Mouse (Mus musculus): ENCODE measurements at regions not wholly inside any gene's neighbourhood (a gene's known extent, or its start where the extent isn't known, plus 50 kb on each side); places are given as distances from the start of the nearest gene placed in this dataset.

GRCm38 (mm10) chr13:71362311-71362710 lies 520.7 kb upstream of the Adamts16 start:
- WGBS, result 72% methylated on average over 5 of the region's 5 CpGs
- no peak for TF ChIP-seq CTCF (IDR thresholded peaks at IDR 0.05)
- no peaks in the 10 kb centered on the region for H3K36me3 ChIP-seq (ENCODE audit: insufficient read depth, low read length)
- DNase-seq (ENCODE audit: low spot score) (no peak), ATAC-seq (ENCODE audit: low FRiP score) (no peak)
- no peak overlapping the region for H3K4me2 ChIP-seq (ENCODE audit: low read depth, low read length, poor library complexity, severe bottlenecking)
- no peaks in the 10 kb centered on the region for H3K27me3 ChIP-seq (ENCODE audit: insufficient read depth, low read length)
- no peaks in the 10 kb centered on the region for H3K4me1 ChIP-seq (ENCODE audit: insufficient read depth, low read length)
- no peak overlapping the region for H3K9ac ChIP-seq (replicated peaks; ENCODE audit: low read length, poor library complexity, severe bottlenecking)
- no peaks in the 10 kb centered on the region for H3K9me3 ChIP-seq (ENCODE audit: low read length)
- no peak overlapping the region for H3K4me3 ChIP-seq (ENCODE audit: low read depth, low read length)
- H3K27ac ChIP-seq (ENCODE audit: low read depth, low read length), result no peak overlapping the region

DNA sequence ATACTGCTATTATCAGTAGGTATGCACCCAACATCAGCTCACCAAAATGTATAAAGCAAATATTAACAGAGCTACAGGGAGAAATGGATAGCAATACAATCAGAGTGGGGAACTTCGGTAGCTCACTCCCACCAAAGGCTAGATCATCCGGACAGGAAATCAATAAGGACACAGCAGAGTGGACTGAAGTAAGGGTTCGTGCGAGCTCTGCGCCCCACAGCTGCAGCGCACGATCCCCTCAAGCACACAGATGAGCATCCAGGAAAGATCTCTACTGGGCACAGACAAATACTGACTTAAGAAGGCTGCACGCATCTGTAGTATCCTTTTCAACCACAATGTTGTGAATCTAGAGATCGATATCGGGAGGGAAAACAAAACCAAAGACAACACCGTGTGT lies 517.5 kb upstream of the Adamts16 start:
- no peak overlapping the region for H3K4me2 ChIP-seq (ENCODE audit: low read depth, low read length, poor library complexity, severe bottlenecking)
- no peak overlapping the region for H3K4me3 ChIP-seq (ENCODE audit: low read depth, low read length)
- H3K4me1 ChIP-seq (ENCODE audit: insufficient read depth, low read length), result no peaks in the 10 kb centered on the region
- TF ChIP-seq CTCF (IDR thresholded peaks at IDR 0.05), result no peak
- no peaks in the 10 kb centered on the region for H3K9me3 ChIP-seq (ENCODE audit: low read length)
- 88% methylated on average over 11 of the region's 11 CpGs for WGBS
- no peak for DNase-seq (ENCODE audit: low spot score)
- H3K27me3 ChIP-seq (ENCODE audit: insufficient read depth, low read length), result no peaks in the 10 kb centered on the region
- no peak for ATAC-seq (ENCODE audit: low FRiP score)
- H3K36me3 ChIP-seq (ENCODE audit: insufficient read depth, low read length), result no peaks in the 10 kb centered on the region
- no peak overlapping the region for H3K27ac ChIP-seq (ENCODE audit: low read depth, low read length)
- H3K9ac ChIP-seq (replicated peaks; ENCODE audit: low read length, poor library complexity, severe bottlenecking), result no peak overlapping the region

DNA sequence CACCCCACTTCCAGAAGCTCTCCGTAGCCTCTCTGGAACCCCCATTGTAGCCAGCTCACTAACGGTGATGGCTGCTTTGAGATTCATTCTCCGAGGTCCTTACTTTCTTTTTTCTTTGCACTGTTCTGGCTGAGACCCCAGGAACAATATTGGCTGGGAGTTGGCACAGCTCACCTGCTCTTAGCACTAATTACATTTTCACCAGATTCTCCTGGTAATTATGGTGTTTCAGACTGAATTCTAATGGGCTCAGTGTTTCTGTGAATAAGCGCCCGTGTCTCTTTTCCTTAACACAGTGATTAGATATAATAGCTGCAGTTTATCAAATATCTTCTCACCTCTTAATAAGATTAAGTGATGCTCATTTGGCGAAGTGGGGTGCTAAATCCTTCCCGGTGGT lies 509.2 kb upstream of the Adamts16 start:
- Histone ChIP-seq H3K9ac (replicated peaks; ENCODE audit: low read length, poor library complexity, severe bottlenecking) (no peak overlapping the region), H3K27me3 (ENCODE audit: insufficient read depth, low read length) (no peaks in the 10 kb centered on the region), H3K4me3 (ENCODE audit: low read depth, low read length) (no peak overlapping the region), H3K36me3 (ENCODE audit: insufficient read depth, low read length) (no peaks in the 10 kb centered on the region), H3K4me1 (ENCODE audit: insufficient read depth, low read length) (no peaks in the 10 kb centered on the region), H3K4me2 (ENCODE audit: low read depth, low read length, poor library complexity, severe bottlenecking) (no peak overlapping the region), H3K9me3 (ENCODE audit: low read length) (no peaks in the 10 kb centered on the region), H3K27ac (ENCODE audit: low read depth, low read length) (no peak overlapping the region)
- TF ChIP-seq CTCF (IDR thresholded peaks at IDR 0.05), result no peak
- 62% methylated on average over 7 of the region's 7 CpGs for WGBS
- DNase-seq (ENCODE audit: low spot score), result peak; percentile 12
- no peak for ATAC-seq (ENCODE audit: low FRiP score)

DNA sequence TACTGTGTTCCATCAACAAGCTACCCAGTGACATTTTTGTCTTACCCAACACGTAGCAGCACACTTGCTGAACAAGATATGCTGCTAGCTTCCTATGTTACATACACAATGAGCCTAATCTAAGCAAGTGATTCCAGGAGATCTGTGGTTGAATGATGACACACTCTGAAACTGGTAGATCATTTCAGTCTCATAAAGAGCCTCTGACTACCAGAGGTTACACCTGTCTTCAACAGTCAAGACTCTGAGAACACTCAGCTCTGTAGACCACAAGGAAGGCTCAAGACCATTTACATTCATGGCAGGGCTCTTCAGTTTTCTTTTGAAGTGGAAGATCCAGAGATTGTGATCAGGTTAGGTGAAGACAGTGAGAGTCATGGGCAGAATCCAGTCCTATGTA lies 501.3 kb upstream of the Adamts16 start:
- Histone ChIP-seq H3K27me3 (ENCODE audit: insufficient read depth, low read length) (no peaks in the 10 kb centered on the region), H3K9me3 (ENCODE audit: low read length) (no peaks in the 10 kb centered on the region), H3K4me2 (ENCODE audit: low read depth, low read length, poor library complexity, severe bottlenecking) (no peak overlapping the region), H3K9ac (replicated peaks; ENCODE audit: low read length, poor library complexity, severe bottlenecking) (no peak overlapping the region), H3K4me3 (ENCODE audit: low read depth, low read length) (no peak overlapping the region), H3K27ac (ENCODE audit: low read depth, low read length) (no peak overlapping the region), H3K36me3 (ENCODE audit: insufficient read depth, low read length) (no peaks in the 10 kb centered on the region), H3K4me1 (ENCODE audit: insufficient read depth, low read length) (no peaks in the 10 kb centered on the region)
- 89% methylated on average over 1 of the region's 1 CpGs for WGBS
- no peak for TF ChIP-seq CTCF (IDR thresholded peaks at IDR 0.05)
- no peak for DNase-seq (ENCODE audit: low spot score)
- ATAC-seq (ENCODE audit: low FRiP score), result no peak

- no peak overlapping the region for H3K9ac ChIP-seq (replicated peaks; ENCODE audit: low read length, poor library complexity, severe bottlenecking)
- TF ChIP-seq CTCF (IDR thresholded peaks at IDR 0.05), result no peak
- 25% methylated on average over 6 of the region's 6 CpGs for WGBS
- ATAC-seq (ENCODE audit: low FRiP score) (no peak), DNase-seq (ENCODE audit: low spot score) (peak; percentile 50)
- H3K4me3 ChIP-seq (ENCODE audit: low read depth, low read length), result no peak overlapping the region
- no peaks in the 10 kb centered on the region for H3K27me3 ChIP-seq (ENCODE audit: insufficient read depth, low read length)
- no peaks in the 10 kb centered on the region for H3K36me3 ChIP-seq (ENCODE audit: insufficient read depth, low read length)
- H3K4me1 ChIP-seq (ENCODE audit: insufficient read depth, low read length), result no peaks in the 10 kb centered on the region
- no peak overlapping the region for H3K27ac ChIP-seq (ENCODE audit: low read depth, low read length)
- no peaks in the 10 kb centered on the region for H3K9me3 ChIP-seq (ENCODE audit: low read length)
- H3K4me2 ChIP-seq (ENCODE audit: low read depth, low read length, poor library complexity, severe bottlenecking), result no peak overlapping the region
These were observed 497.1 kb upstream of the Adamts16 start for GRCm38 (mm10) chr13:71338700-71339099.

- no peaks in the 10 kb centered on the region for H3K9me3 ChIP-seq (ENCODE audit: low read length)
- no peak for TF ChIP-seq CTCF (IDR thresholded peaks at IDR 0.05)
- 88% methylated on average over 4 of the region's 4 CpGs for WGBS
These were observed 493.3 kb upstream of the Adamts16 start for GRCm38 (mm10) chr13:71334925-71335324.

More at GRCm38 (mm10) chr13:71334925-71335324, 493.3 kb upstream of the Adamts16 start:
- ATAC-seq (ENCODE audit: low FRiP score) (no peak), DNase-seq (ENCODE audit: low spot score) (no peak)
- Histone ChIP-seq H3K4me2 (ENCODE audit: low read depth, low read length, poor library complexity, severe bottlenecking) (no peak overlapping the region), H3K27ac (ENCODE audit: low read depth, low read length) (no peak overlapping the region), H3K9ac (replicated peaks; ENCODE audit: low read length, poor library complexity, severe bottlenecking) (no peak overlapping the region), H3K27me3 (ENCODE audit: insufficient read depth, low read length) (no peaks in the 10 kb centered on the region), H3K4me3 (ENCODE audit: low read depth, low read length) (no peak overlapping the region), H3K4me1 (ENCODE audit: insufficient read depth, low read length) (no peaks in the 10 kb centered on the region), H3K36me3 (ENCODE audit: insufficient read depth, low read length) (no peaks in the 10 kb centered on the region)

All from midbrain, postnatal 0 days (tissue).